Mouse (Mus musculus): ENCODE measurements at regions not wholly inside any gene's neighbourhood (a gene's known extent, or its start where the extent isn't known, plus 50 kb on each side); places are given as distances from the start of the nearest gene placed in this dataset.

DNA sequence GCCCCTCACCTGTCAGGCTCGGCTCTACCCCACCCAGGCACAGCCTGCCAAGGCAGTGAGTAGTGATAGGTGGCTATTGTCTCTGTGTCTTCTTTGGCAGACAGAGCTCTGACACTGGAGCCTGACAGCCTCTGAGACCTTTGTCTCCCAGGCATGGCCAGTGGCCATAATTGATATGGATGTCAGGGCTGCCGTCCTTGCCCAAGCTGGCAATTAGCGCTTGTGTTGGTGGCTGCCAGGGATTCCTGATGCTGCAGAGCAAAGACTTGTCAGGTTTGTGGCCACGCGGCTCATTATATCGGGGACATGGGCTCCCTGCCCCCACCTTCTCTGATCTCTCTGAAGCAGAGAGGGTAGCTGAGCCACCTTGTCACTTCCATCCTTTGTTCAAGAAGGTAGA lies 64.1 kb upstream of the Zmiz1 start:
- ATAC-seq (ENCODE audit: low read depth) = no peak
- Histone ChIP-seq H3K27me3 (no peaks in the 10 kb centered on the region), H3K4me1 (replicated peaks) (peaks cover 42% of the 10 kb centered on the region), H3K4me3 (no peak overlapping the region), H3K27ac (replicated peaks) (no peak overlapping the region), H3K9ac (no peak overlapping the region), H3K9me3 (no peaks in the 10 kb centered on the region), H3K36me3 (no peaks in the 10 kb centered on the region), H3K4me2 (no peak overlapping the region)
- 63% methylated on average over 6 of the region's 6 CpGs for WGBS

DNA sequence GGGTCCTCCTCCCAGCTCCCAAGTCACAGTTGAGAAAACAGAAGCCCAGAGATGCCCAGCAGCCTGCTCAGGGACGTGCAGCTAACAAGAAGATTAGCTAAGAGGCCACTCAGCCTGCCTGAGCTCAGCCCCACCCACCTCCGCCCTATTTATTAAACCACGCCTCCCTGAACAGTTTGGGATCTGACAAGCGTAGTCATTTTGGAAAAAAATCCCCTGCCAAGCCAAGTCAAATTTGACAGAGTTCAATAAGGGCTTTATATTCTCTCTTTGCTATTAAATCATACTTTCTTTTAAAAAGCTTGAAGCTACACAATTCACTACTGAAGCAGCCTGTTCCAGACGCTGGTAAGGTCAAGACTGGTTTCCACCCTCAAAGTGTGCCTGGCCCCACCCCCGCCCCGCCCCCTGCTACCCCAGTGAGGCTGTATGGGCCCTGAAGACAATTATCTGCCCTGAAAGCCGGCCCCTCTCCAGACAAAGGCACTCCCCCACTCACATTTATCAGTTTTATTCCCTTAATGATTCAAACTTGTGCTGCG lies 61.9 kb upstream of the Zmiz1 start:
- Histone ChIP-seq H3K9ac (peak overlapping the region; percentile 31), H3K4me3 (no peak overlapping the region), H3K9me3 (no peaks in the 10 kb centered on the region), H3K27ac (replicated peaks) (peak overlapping the region; percentile 91), H3K4me1 (replicated peaks) (peaks cover 43% of the 10 kb centered on the region), H3K27me3 (no peaks in the 10 kb centered on the region), H3K36me3 (no peaks in the 10 kb centered on the region), H3K4me2 (peak overlapping the region; percentile 37)
- WGBS = 3% methylated on average over 9 of the region's 9 CpGs
- peak; percentile 68 for ATAC-seq (ENCODE audit: low read depth)

DNA sequence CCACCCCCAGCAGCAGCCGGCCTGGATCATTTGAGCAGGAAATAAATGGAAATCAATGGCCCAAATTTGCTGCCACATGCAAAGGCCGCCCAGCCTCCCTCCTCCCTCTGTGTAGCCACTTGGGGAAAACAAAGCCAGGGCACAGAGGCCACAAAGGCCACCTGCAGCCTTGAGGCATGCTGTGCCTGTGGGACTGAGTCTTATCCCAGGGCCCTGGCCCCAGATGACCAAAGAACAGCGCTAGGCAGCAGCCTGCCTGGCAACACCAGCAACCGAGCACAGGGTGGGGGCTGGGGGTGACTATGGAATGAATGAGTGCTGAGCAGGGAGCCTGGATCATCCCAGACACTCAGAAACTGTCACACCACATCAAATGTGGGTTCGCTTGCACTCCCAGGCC lies 61.2 kb upstream of the Zmiz1 start:
- Histone ChIP-seq H3K4me3 (no peak overlapping the region), H3K9me3 (no peaks in the 10 kb centered on the region), H3K9ac (peak overlapping the region; percentile 28; the same call in 1 of the 2 replicates), H3K27ac (replicated peaks) (peak overlapping the region; percentile 91), H3K4me2 (0 out of 2 replicates have a peak overlapping the region, but pooled peaks have one; percentile 37), H3K4me1 (replicated peaks) (peaks cover 43% of the 10 kb centered on the region), H3K36me3 (no peaks in the 10 kb centered on the region), H3K27me3 (no peaks in the 10 kb centered on the region)
- peak; percentile 52 for ATAC-seq (ENCODE audit: low read depth)
- 13% methylated on average over 5 of the region's 5 CpGs for WGBS

DNA sequence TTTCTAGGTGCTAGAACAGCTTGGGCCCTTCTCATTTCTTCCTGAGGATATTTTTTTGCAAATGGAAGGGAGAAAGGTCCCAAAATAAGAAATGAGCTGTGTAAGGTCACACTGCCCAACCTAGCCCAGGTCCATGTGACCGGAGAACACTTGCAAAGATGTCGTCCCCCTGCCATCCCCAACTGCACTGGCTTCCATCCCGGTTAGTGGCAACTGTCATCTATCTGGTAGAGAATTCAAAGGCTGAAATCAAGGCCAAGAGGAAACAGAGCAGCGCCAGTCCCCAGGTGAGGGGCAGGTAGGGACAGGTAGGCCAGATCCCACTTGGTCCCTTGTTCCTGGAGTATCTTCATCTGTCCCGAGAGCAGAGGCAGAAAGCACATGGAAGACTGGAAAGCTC lies 60.2 kb upstream of the Zmiz1 start:
- Histone ChIP-seq H3K9ac (no peak overlapping the region), H3K4me2 (no peak overlapping the region), H3K27ac (replicated peaks) (0 out of 2 replicates have a peak overlapping the region, but pooled peaks have one; percentile 91), H3K27me3 (no peaks in the 10 kb centered on the region), H3K36me3 (no peaks in the 10 kb centered on the region), H3K4me1 (replicated peaks) (peaks cover 43% of the 10 kb centered on the region), H3K4me3 (no peak overlapping the region), H3K9me3 (no peaks in the 10 kb centered on the region)
- 86% methylated on average over 5 of the region's 5 CpGs for WGBS
- no peak for ATAC-seq (ENCODE audit: low read depth)

DNA sequence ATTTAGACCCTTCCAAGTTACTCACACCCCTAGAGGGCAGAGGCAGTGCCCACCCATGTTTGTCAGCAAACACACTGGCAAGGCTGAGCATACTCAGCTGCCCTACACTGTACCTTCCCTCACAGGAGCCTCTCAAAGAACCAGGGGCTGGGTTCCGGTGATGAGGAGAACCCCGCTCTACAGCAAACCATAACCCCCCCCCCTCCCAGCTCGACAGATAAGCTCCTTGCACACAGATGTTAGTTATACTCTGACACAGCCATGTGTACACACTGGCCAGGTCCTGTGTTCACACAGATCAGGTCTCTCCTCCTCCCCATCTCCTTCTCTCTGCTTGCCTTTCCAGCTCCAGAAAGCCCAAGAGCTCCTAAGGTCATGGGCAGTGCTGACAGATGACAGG lies 59.7 kb upstream of the Zmiz1 start:
- 89% methylated on average over 3 of the region's 3 CpGs for WGBS
- Histone ChIP-seq H3K4me3 (no peak overlapping the region), H3K27me3 (no peaks in the 10 kb centered on the region), H3K9me3 (no peaks in the 10 kb centered on the region), H3K9ac (no peak overlapping the region), H3K36me3 (no peaks in the 10 kb centered on the region), H3K4me2 (no peak overlapping the region), H3K4me1 (replicated peaks) (peaks cover 43% of the 10 kb centered on the region), H3K27ac (replicated peaks) (no peak overlapping the region)
- no peak for ATAC-seq (ENCODE audit: low read depth)

DNA sequence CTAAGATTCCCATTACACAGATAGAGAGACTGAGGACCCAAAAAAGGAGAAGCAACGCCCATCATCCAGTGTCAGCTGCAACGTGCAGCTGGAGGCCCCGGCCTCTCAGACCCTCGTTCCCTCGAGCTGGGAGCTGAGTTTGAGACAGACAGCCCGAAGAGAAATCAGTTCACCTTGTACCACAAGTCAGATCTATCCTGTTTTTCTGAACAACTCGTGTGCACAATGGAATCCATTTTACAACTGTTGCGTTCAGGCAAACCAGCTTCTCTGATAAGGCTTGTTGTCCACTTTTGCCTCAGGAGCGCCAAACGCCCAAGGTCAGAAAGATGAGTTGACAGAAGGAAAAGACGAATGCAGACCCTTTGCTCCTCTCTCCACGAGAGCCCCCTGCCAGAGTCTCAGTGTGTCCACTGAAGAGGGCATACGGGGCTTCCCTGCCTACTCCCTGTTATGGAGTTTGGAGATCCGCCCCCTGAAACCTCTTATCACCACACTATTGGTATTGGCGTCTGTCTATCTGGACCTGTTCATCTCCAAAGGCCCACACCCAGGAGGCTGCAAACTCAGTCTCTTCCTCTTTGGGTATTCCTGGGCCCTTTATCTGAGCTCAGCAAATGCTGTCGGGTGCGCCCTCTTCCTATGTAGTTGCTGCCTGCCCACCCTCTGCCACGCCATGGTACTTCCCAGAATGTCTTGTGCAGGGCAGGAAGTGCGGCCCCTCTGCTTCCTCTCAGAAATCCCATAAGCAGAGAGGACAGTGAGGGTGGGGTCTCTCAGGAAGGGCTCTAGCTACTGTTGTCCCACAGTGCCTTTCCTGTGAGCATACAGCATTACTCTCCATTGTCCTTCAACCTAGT lies 57.7 kb upstream of the Zmiz1 start:
- Histone ChIP-seq H3K4me1 (replicated peaks) (peaks cover 43% of the 10 kb centered on the region), H3K27ac (replicated peaks) (no peak overlapping the region), H3K9ac (no peak overlapping the region), H3K27me3 (no peaks in the 10 kb centered on the region), H3K9me3 (no peaks in the 10 kb centered on the region), H3K36me3 (no peaks in the 10 kb centered on the region), H3K4me3 (no peak overlapping the region), H3K4me2 (no peak overlapping the region)
- ATAC-seq (ENCODE audit: low read depth) = no peak
- 88% methylated on average over 19 of the region's 19 CpGs for WGBS

DNA sequence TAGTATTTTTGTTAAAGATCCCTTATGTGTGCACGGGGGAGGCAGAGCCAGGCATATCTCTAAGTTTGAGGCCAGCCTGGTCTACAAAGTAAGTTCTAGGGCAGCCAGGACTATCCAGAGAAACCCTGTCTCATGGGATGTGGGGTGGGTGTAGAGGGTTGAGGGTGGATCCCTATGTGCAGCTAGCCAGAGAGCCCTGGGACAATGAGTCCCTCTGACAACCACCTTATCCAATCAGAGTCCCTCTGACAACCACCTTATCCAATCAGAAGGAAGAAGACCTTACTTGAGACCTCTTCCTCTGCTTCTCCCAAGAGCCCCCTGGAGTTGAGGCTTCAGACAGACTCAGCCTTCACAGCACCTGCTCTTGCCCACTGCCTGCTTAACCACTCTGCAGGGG lies 56.6 kb upstream of the Zmiz1 start:
- H3K4me3 ChIP-seq = no peak overlapping the region
- no peak overlapping the region for H3K27ac ChIP-seq (replicated peaks)
- peaks cover 37% of the 10 kb centered on the region for H3K4me1 ChIP-seq (replicated peaks)
- WGBS = 71% methylated on average over 1 of the region's 1 CpGs
- H3K9me3 ChIP-seq = no peaks in the 10 kb centered on the region
- H3K27me3 ChIP-seq = no peaks in the 10 kb centered on the region
- no peak overlapping the region for H3K4me2 ChIP-seq
- no peak overlapping the region for H3K9ac ChIP-seq
- H3K36me3 ChIP-seq = no peaks in the 10 kb centered on the region
- ATAC-seq (ENCODE audit: low read depth) = no peak

DNA sequence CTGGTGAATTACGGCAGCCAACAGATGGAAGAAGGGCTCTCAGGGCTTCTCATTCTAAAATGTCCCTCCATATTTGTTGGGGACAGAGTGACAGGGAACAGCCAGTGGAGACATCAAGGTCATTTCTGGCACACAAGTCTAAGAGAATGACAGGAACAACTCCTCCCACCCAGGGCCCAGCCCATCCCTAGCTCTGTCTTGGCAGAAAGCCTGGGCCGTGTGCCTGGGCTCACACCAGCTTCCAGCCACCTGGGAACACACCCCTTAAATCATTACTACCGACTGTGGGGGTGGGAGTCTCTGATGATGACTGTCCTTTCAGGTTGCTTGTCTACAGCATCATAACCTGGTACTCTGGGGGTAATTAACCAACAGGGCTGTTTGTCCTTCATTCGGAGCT lies 53.8 kb upstream of the Zmiz1 start:
- Histone ChIP-seq H3K4me3 (no peak overlapping the region), H3K9me3 (no peaks in the 10 kb centered on the region), H3K27ac (replicated peaks) (no peak overlapping the region), H3K36me3 (no peaks in the 10 kb centered on the region), H3K4me2 (no peak overlapping the region), H3K9ac (no peak overlapping the region), H3K27me3 (no peaks in the 10 kb centered on the region), H3K4me1 (replicated peaks) (peaks cover 15% of the 10 kb centered on the region)
- whole genome bisulfite sequencing = 67% methylated on average over 4 of the region's 4 CpGs
- ATAC-seq (ENCODE audit: low read depth) = no peak

DNA sequence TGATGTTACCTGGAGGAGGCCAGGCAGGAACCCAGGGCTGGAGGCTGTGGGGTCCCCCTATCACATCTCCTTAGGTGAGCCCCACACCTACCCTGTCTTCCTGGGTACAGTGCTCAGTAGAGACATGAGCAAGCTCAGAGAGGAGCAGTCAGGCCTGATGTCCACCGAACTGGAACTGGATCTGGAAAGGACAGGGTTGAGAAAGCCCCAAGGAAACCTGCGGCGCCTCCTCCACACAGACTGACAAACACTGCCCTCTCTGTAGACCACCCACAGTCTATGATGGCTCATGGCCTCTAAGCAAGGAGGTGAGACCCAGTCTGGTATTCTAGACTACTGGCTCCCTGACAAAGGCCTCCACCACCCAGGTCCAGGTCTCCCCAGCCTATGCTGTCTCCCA lies 52.9 kb upstream of the Zmiz1 start:
- Histone ChIP-seq H3K4me1 (replicated peaks) (peaks cover 15% of the 10 kb centered on the region), H3K27me3 (no peaks in the 10 kb centered on the region), H3K9ac (no peak overlapping the region), H3K4me2 (no peak overlapping the region), H3K4me3 (no peak overlapping the region), H3K27ac (replicated peaks) (no peak overlapping the region), H3K9me3 (no peaks in the 10 kb centered on the region), H3K36me3 (no peaks in the 10 kb centered on the region)
- no peak for ATAC-seq (ENCODE audit: low read depth)
- WGBS = 94% methylated on average over 3 of the region's 3 CpGs

DNA sequence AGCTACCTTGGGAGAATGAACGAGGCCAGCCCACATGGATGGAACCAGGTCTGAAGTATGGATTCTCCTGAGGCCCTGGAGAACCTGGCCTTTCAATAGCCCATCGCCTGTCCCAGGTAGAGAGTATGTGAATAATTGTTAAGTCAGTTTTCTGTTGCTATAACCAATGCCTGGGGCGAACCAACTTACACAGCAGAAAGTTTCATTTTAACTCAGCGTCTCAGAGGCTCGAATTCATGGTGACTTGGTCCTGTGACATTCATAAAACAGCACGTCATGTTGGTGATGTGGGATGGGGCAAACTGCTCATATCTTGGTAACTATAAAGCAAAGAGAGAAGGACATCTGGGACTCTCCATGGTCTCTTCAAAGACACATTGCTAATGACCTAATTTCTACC lies 52.4 kb upstream of the Zmiz1 start:
- H3K36me3 ChIP-seq = no peaks in the 10 kb centered on the region
- no peak for ATAC-seq (ENCODE audit: low read depth)
- 89% methylated on average over 6 of the region's 6 CpGs for WGBS
- no peaks in the 10 kb centered on the region for H3K27me3 ChIP-seq
- H3K9me3 ChIP-seq = no peaks in the 10 kb centered on the region
- H3K4me3 ChIP-seq = no peak overlapping the region
- H3K27ac ChIP-seq (replicated peaks) = no peak overlapping the region
- H3K4me1 ChIP-seq (replicated peaks) = peaks cover 15% of the 10 kb centered on the region
- no peak overlapping the region for H3K4me2 ChIP-seq
- H3K9ac ChIP-seq = no peak overlapping the region

DNA sequence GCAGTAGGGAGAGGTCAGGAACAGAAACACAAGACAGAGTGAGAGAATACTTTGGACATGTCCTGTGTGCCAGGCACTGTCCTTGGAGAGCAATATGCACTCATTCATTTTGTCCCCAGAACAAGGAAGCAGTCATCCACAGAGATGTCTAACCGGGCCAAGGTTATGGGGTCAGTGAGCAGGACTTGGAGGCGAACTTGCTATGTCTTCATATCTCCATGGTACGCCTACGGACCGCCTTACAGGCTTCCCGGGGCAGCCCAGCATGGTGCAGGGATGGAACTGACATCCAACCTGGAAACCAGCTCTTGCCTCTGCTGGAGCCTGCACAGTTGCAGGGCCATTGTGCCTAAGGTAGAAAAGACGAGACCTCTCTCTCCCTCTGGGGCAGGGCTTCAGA lies 51.9 kb upstream of the Zmiz1 start:
- no peak for ATAC-seq (ENCODE audit: low read depth)
- H3K4me2 ChIP-seq = no peak overlapping the region
- H3K9ac ChIP-seq = no peak overlapping the region
- no peak overlapping the region for H3K4me3 ChIP-seq
- H3K27me3 ChIP-seq = no peaks in the 10 kb centered on the region
- H3K4me1 ChIP-seq (replicated peaks) = peaks cover 15% of the 10 kb centered on the region
- H3K36me3 ChIP-seq = no peaks in the 10 kb centered on the region
- H3K9me3 ChIP-seq = no peaks in the 10 kb centered on the region
- no peak overlapping the region for H3K27ac ChIP-seq (replicated peaks)
- 79% methylated on average over 7 of the region's 7 CpGs for WGBS

All from neural tube, embryonic 13.5 days (tissue).